Mouse (Mus musculus): ENCODE measurements at regions not wholly inside any gene's neighbourhood (a gene's known extent, or its start where the extent isn't known, plus 50 kb on each side); places are given as distances from the start of the nearest gene placed in this dataset.
"Not testable (repeated sequence)": the region's sequence is repeated elsewhere in the genome, so short reads cannot be mapped to it uniquely, and the experiment has no call there.

DNA sequence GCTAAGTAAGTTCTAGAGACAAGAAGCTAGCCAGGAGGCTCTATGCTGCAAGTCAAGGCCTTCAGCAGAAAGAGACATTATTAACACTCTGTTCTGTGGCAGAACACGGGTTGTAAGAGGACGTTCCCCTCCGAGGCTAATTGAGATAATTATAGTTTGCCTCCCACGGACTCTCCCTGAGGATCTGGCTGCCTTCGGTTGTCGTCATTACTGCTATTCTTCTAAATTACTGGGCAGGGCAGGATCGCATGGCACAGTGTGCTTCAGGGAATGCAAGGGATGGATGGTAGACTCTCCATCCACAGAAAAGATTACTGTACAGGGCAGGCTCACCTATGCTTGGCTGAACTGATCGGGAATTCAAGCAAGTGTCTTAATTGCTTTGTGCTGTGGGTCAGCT lies 124.7 kb upstream of the Rgma start:
- DNase-seq (ENCODE audit: extremely low read depth, low read depth, low spot score), result peak; percentile 72

DNA sequence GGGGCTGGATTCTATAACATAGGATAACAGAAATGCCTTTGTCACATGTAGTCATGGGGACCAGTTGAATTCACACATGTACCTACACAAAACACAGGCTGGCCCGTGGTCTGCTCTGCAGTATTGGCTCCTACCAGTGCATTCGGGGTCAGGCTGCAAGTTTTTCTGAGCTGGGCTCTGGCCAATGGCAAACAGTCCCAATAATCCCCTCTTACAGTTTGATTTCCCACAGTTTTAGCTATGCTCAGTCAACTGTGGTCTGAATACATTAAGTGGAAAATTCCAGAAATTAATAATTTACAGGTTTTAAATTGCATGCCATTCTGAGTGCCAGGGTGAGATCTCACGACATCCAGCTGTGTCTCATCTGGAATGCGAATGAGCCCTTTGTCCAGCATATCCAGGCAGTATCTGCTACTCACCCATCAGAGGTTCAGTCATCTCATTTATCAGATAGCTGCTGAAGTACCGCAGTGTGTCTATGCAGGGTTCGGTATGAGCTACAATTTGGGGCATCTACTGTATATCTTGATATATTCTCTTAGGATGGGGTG lies 124.0 kb upstream of the Rgma start:
- no peak for DNase-seq (ENCODE audit: extremely low read depth, low read depth, low spot score)

DNA sequence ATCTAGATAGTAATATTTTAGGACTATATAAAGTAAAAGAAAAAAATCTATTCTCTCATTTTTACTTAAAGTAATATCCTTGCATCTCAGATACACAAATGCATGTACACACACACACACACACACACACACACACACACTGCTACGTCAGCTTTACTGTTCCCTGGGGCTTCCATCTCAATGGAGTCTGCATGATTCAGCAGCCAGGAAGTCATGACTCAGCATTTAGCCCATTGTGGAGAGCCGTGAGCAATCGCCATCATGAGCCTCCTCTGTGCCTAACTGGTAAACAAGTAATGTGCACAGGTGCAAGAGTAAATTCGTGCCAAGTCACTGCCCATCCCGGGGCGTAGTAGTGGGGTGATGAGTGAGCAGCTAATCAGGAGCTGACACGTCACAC lies 120.3 kb upstream of the Rgma start:
- not testable (repeated sequence) for DNase-seq (ENCODE audit: extremely low read depth, low read depth, low spot score)

GRCm38 (mm10) chr7:73260140-73260539 lies 115.2 kb upstream of the Rgma start:
- DNase-seq (ENCODE audit: extremely low read depth, low read depth, low spot score), result no peak

DNA sequence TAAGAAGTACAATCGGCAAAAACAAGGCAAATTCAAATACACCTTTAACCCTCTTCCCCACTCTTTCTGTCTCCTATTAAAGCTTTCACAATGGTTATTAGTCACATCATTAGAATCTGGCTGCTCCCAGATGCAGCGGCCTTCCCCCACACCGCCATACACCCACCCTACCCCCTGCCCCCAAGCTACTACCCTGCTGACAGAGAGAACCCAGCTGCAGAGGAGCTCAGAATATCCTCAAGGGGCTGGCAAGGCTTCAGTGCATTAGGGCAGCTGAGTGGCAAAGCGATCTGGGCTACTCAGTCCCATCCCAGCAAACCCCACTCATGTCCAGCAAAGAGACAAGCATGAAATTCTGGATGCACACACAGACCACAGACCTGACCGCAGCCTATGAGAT lies 113.6 kb upstream of the Rgma start:
- DNase-seq (ENCODE audit: extremely low read depth, low read depth, low spot score), result no peak

- no peak for DNase-seq (ENCODE audit: extremely low read depth, low read depth, low spot score)
Observed at GRCm38 (mm10) chr7:73262526-73262925, 112.8 kb upstream of the Rgma start.

DNA sequence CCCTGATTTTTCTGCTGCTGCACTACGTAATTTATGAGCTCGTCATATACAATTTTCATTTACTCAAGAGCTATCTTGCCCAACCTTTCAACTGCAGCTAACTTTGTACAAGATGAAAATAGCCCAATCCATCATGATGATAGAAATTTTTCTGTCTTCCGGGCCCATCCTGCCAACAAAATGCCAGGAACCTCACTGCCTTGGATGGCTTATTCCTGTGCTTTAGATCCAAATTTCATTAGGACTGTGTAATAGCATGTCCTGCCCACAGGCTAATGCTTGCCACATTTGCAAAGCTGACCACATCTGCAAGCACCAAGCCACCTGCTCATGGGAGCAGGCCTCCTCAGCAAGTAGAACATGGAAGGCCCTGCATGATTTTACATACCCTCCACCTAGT lies 105.7 kb upstream of the Rgma start:
- peak; percentile 62 for DNase-seq (ENCODE audit: extremely low read depth, low read depth, low spot score)

- no peak for DNase-seq (ENCODE audit: extremely low read depth, low read depth, low spot score)
Observed at GRCm38 (mm10) chr7:73272787-73273186, 102.5 kb upstream of the Rgma start.

- DNase-seq (ENCODE audit: extremely low read depth, low read depth, low spot score), result no peak
Observed at GRCm38 (mm10) chr7:73275814-73276271, 99.5 kb upstream of the Rgma start.

DNA sequence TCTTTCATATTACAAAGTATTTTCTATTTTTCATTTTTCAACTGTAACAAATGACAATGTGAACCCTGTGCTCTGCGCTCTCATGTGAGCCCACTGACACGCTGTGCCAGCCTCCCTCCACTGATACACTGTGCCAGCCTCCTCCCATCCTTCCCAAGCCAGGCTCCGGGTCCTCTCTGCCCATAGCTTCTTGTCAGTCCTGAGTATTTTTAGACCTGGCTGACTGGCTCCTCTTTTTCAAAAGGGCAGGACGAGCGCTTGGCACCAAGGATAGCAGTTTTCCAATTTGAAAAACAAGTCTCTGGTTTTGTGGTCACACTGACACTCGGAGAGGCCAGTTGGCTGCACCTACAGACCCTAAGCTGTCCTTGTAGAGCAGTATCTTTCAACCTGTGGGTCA lies 96.7 kb upstream of the Rgma start:
- no peak for DNase-seq (ENCODE audit: extremely low read depth, low read depth, low spot score)

GRCm38 (mm10) chr7:73279936-73280445 lies 95.3 kb upstream of the Rgma start:
- peak; percentile 74 for DNase-seq (ENCODE audit: extremely low read depth, low read depth, low spot score)

GRCm38 (mm10) chr7:73286244-73286643 lies 89.1 kb upstream of the Rgma start:
- no peak for DNase-seq (ENCODE audit: extremely low read depth, low read depth, low spot score)

DNA sequence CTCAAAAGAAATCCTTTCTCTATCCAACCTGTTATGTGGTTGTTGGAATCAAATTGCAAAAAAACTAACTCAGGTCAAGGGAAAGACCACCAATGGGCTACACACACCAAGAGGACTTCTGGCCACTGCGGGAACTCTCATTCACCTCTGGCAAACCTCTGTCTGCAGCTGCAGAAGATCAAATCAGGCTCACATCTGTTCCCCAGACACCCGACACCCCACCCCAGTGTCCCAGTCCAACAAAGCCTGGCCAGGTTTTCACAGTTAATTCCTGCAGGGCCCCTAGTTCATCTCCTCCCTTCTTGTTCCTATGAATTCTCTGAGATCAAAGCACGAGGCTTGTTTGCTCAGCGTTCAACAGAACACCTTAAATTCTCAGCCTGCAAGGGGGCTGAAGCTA lies 82.0 kb upstream of the Rgma start:
- DNase-seq (ENCODE audit: extremely low read depth, low read depth, low spot score), result no peak

DNA sequence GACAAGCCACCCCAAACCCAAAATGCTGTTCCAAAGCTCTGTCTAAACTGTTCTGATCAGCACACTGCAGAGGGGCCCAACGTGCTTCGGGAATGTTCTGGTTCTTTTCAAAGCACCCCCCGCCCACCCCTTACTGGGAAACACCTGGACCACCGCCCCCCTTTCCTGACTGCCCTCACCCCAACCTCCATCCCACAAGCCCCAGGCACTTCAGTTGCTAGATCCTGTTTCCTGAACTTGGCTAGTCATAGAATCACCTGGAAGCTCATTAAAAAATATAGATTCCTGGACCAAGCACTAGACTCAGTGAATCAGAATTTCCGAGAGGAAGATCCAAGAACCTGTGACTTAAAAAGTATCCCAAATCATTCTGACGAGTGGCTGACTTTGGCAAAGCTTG lies 80.9 kb upstream of the Rgma start:
- no peak for DNase-seq (ENCODE audit: extremely low read depth, low read depth, low spot score)

DNA sequence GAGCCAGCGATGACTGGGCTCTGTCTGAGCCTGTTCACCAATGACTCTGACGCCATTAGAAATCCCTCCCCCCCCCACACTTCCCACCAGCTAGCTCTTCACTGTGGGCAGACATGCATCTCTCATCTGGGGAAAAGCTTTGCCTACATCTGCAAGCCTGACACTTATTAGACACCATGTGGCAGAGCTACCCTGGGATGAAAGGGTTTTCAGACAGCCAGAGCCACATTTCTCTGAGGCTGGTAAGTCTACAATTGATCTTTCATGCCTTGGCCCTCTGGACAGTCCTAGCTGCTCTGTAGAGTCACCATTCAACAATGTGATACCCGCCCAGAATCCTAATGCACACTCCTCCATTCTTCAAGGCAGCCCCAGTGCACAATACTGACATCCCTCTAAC lies 72.8 kb upstream of the Rgma start:
- DNase-seq (ENCODE audit: extremely low read depth, low read depth, low spot score), result no peak

DNA sequence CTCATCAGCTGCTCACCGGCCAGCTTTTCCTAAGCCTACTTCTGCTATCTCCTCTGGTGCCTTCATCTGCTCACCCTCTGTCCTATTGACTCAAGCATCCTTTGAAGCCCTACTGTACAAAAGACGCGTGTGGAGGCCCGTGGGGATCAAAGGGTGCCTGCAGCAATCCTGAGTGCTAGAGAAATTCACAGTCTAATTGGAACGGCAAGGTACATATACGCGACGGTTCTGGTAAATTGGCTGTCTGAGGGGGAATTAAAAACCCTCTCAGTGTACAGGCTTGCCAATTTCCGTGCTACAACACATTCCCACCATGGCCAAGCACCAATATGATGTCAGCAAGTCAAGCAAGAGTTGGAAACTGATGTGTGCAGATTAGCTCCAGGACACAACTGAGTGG lies 71.5 kb upstream of the Rgma start:
- DNase-seq (ENCODE audit: extremely low read depth, low read depth, low spot score), result no peak

- DNase-seq (ENCODE audit: extremely low read depth, low read depth, low spot score), result no peak
Observed at GRCm38 (mm10) chr7:73304799-73305198, 70.5 kb upstream of the Rgma start.

DNA sequence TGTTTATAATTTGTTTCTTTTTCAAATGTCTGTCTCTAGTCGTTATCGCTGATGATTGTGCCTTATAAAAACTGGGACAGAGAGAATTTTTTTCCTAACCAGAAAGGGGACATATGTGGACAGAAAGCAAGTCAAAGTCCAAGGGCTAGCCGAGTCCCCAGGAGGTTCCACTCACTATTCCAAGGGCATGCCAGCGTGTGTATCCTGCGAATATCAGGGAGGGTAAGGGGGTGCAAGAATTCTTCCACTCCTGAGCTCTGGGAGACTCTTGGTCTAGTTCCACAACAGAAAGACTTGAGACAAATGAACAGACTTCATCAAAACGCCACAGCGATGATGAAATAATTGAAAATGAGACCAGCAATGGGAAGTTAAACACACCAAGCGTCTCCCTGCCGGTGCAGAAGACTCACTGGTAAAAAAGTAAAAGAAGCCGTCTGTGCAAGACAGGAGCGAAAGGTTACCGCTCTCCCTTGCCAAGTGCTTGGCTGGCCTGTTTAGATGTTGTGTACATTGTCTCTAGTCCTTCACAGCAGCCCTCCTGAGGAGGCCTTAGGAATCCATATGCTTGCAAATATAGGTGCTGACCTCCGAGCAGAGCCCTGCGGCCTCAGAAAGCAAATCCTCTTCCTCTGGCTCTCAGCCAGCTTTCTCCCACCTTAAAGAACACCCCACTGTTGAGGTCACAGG lies 69.9 kb upstream of the Rgma start:
- DNase-seq (ENCODE audit: extremely low read depth, low read depth, low spot score), result no peak

DNA sequence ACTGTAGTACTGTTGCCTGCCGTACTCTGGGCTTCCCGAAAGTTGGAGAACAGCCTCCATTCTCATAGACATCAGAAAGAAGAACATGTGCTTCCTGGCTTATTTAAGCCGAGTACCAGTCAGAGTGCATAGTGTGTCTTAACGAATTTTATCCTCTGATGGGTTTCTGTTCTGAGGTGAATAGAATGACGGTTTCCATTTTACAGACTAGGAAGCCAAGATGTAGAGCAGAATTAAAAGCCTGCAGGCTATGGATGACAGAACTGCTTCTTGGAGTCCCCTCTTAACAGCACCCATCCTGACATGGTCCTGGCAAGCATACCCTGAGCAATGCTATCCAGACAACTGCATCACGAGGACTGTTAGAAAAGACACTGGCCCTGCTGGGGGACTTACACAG lies 69.0 kb upstream of the Rgma start:
- DNase-seq (ENCODE audit: extremely low read depth, low read depth, low spot score), result no peak

DNA sequence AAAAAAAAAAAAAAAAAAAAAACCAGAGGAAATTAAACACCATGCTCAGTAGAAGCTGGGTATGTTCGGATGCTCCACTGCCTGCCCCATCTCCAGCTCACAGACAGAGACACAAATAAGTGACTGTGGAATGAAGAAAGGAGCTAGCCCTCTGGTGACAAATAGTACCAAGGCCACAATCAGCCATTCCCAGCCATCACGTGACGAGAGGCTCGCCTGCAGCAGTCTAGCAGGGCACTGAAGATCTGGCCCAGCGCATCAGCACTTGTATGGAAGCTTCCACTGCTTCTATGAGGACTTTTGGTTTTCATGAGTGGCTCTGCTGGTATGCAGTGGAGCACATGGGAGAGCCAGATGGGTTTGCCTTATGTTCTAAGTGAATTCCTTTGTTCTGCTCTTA lies 68.6 kb upstream of the Rgma start:
- DNase-seq (ENCODE audit: extremely low read depth, low read depth, low spot score), result no peak

DNA sequence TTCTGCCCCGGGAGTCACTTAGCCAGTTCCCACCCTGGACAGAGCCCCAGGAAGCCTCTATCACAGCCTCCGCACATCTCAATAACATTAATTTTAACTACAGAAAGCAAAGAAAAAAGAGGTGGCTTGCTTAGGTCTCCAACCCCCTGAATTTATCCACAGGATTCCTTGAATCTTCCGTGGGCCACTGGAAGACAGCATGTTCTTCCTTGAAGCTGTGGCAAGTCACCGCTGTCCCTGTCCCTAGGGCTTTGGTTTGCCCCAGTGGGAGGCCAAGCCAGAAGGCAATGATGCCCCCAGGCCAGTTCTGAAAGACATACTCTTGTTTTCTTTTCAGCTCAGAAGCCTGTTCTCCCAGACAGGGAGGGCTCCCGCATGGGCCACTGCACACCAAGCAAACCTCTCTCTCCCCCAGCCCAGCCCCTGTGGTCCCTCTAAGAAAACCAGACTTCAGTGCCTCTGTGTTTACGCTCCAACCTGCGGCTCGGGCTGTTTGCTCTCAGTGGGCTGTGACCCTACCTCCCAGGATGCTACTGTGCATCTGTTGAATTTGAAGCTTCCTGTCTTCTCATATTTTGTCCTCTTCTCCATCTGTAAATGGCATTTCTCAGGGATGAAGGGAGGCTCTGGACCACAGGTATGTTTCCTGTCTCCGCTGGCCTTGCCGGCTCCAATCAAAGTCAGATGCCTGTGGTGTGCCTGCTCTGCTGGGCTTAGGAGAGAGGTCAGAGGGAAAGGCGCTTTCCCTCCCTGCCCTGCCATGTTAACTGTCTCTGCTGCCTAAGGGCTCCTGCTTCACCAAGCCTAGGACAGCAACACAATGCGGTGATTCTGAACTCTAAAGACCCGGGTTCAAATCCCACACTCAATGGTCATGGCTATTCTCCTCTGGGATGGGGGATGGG lies 67.5 kb upstream of the Rgma start:
- no peak for DNase-seq (ENCODE audit: extremely low read depth, low read depth, low spot score)

GRCm38 (mm10) chr7:73308981-73309380 lies 66.3 kb upstream of the Rgma start:
- no peak for DNase-seq (ENCODE audit: extremely low read depth, low read depth, low spot score)

All from fat pad, adult 2 months (tissue).